Mouse (Mus musculus) heart, embryonic 10.5 days (tissue): ENCODE data around the gene Myo1a. TPM values are rescaled to one million over a fixed set of nuclear protein-coding genes. Genes with fewer than 3 reads are reported as not detected.
A peak's percentile ranks its signal among the peaks of the same experiment; 100 is the strongest.
"Not testable (repeated sequence)": the region's sequence is repeated elsewhere in the genome, so short reads cannot be mapped to it uniquely, and the experiment has no call there.

Source experiments
- DNase-seq: peaks from one replicate; pipeline ENCODE4 v3.0.0-alpha.2; 2017; ENCODE audit warnings: low spot score
- H3K27ac ChIP-seq: fragments of 300-500 bp; sonication (generic); 2 replicates; pipeline ENCODE4 v1.5.1; 2016; ENCODE audit warnings: mild to moderate bottlenecking
- H3K27me3 ChIP-seq: fragments of 300-500 bp; sonication (generic); 2 replicates; pipeline ENCODE4 v1.6.1; 2016; ENCODE audit warnings: mild to moderate bottlenecking; ENCODE audit not compliant: poor library complexity, insufficient read depth, severe bottlenecking
- H3K36me3 ChIP-seq: fragments of 300-500 bp; sonication (generic); 2 replicates; pipeline ENCODE4 v1.6.1; 2016; ENCODE audit warnings: mild to moderate bottlenecking, moderate library complexity
- H3K4me1 ChIP-seq: fragments of 300-500 bp; sonication (generic); 2 replicates; pipeline ENCODE4 v1.6.1; 2016; ENCODE audit warnings: mild to moderate bottlenecking
- H3K4me3 ChIP-seq: fragments of 300-500 bp; sonication (generic); 2 replicates; pipeline ENCODE4 v1.5.1; 2016; ENCODE audit warnings: mild to moderate bottlenecking, moderate library complexity
- H3K9me3 ChIP-seq: fragments of 300-500 bp; sonication (generic); 2 replicates; pipeline ENCODE4 v1.6.1; 2016; ENCODE audit warnings: mild to moderate bottlenecking, moderate library complexity
- WGBS: fragments of 180-500 bp; shearing (Covaris S2); methylation state at CpG from one replicate; pipeline ENCODE4 v1.1.7; 2016; 5-methylcytosine and 5-hydroxymethylcytosine counted together
- polyA plus RNA-seq: library from polyadenylated mRNA; unstranded; fragments of >200 nt; fragmentation: Nextera tagmentation; extraction: Ambion mirVana; gene quantifications from 2 replicates; pipeline ENCODE4 v1.2.1, GENCODE M21; 2016

Myo1a gene
- polyA plus RNA-seq, 1 experiment from 2014 or later: 0.45 TPM

- Histone ChIP-seq H3K36me3 (no peaks in the 10 kb centered on the region), H3K9me3 (no peaks in the 10 kb centered on the region), H3K27ac (no peak within 1 kb of the TSS), H3K4me1 (peaks cover 6% of the 10 kb centered on the region), H3K27me3 (no peaks in the 10 kb centered on the region), H3K4me3 (no peak within 1 kb of the TSS)
- 61% methylated on average over 9 of the region's 9 CpGs for WGBS
- DNase-seq: peak; percentile 66
Measured at GRCm38 (mm10) chr10:127759181-127760110, 54.5 kb downstream of the Myo1a start, which contains the start of the genes Rdh1 and Rdh16f1. Gene Rdh1, plus strand, starts transcription at chr10:127759721. Gene Rdh16f1, plus strand, starts transcription at chr10:127759787.

GRCm38 (mm10) chr10:127762926-127763325 is 58.0 kb downstream of the Myo1a start:
- not testable (repeated sequence) for H3K4me1 ChIP-seq, H3K36me3 ChIP-seq, H3K4me3 ChIP-seq, H3K9me3 ChIP-seq, H3K27me3 ChIP-seq, H3K27ac ChIP-seq
- peak; percentile 56 for DNase-seq
- WGBS: 75% methylated on average over 10 of the region's 10 CpGs

GRCm38 (mm10) chr10:127763914-127764680 is 59.1 kb downstream of the Myo1a start:
- DNase-seq: peak; percentile 54
- H3K27ac ChIP-seq: no peak overlapping the region

GRCm38 (mm10) chr10:127766564-127766963 is 61.6 kb downstream of the Myo1a start:
- 59% methylated on average over 1 of the region's 1 CpGs for WGBS

More at GRCm38 (mm10) chr10:127763914-127764680, 59.1 kb downstream of the Myo1a start:
- Histone ChIP-seq H3K27me3 (no peaks in the 10 kb centered on the region), H3K36me3 (no peaks in the 10 kb centered on the region), H3K4me3 (no peak overlapping the region), H3K9me3 (no peaks in the 10 kb centered on the region), H3K4me1 (no peaks in the 10 kb centered on the region)
- WGBS: 66% methylated on average over 12 of the region's 12 CpGs

More at GRCm38 (mm10) chr10:127766564-127766963, 61.6 kb downstream of the Myo1a start:
- Histone ChIP-seq H3K9me3 (no peaks in the 10 kb centered on the region), H3K4me3 (no peak overlapping the region), H3K27ac (no peak overlapping the region), H3K27me3 (no peaks in the 10 kb centered on the region), H3K4me1 (no peaks in the 10 kb centered on the region), H3K36me3 (no peaks in the 10 kb centered on the region)
- DNase-seq: peak; percentile 72

Other genes starting within 250 kb of the Myo1a start
- 0.22 and 0.84 TPM in 2 replicates for gene Stac3, start 203.5 kb upstream of the Myo1a start, polyA plus RNA-seq
- 7.8 and 9.0 TPM in 2 replicates for gene Ndufa4l2, start 190.2 kb upstream of the Myo1a start, polyA plus RNA-seq
- 101 and 126 TPM in 2 replicates for gene Shmt2, start 182.7 kb upstream of the Myo1a start, polyA plus RNA-seq
- gene Nxph4, start 170.6 kb upstream of the Myo1a start, polyA plus RNA-seq: 0.16 and 0.33 TPM in 2 replicates
- gene Lrp1, start 84.0 kb upstream of the Myo1a start, polyA plus RNA-seq: 37.4 and 51.8 TPM in 2 replicates
- 22.5 and 28.1 TPM in 2 replicates for gene Stat6, start 62.2 kb upstream of the Myo1a start, polyA plus RNA-seq
- 7.7 and 8.8 TPM in 2 replicates for gene Nemp1, start 38.3 kb upstream of the Myo1a start, polyA plus RNA-seq
- 11.4 and 12.6 TPM in 2 replicates for gene Nab2, start 36.6 kb upstream of the Myo1a start, polyA plus RNA-seq
- gene Tac2, start 19.3 kb downstream of the Myo1a start, polyA plus RNA-seq: 8.9 and 24.6 TPM in 2 replicates
- gene Zbtb39, start 34.4 kb downstream of the Myo1a start, polyA plus RNA-seq: 2.4 and 4.9 TPM in 2 replicates
- 15.2 and 22.1 TPM in 2 replicates for gene Gpr182, start 46.6 kb downstream of the Myo1a start, polyA plus RNA-seq
- gene Rdh1, start 54.6 kb downstream of the Myo1a start, polyA plus RNA-seq: 0.06 and 0.13 TPM in 2 replicates
- gene Rdh16f1, start 54.6 kb downstream of the Myo1a start, polyA plus RNA-seq: not detected in 2 replicates
- 0.06 and 0.19 TPM in 2 replicates for gene Rdh9, start 71.2 kb downstream of the Myo1a start, polyA plus RNA-seq
- gene Rdh16, start 96.0 kb downstream of the Myo1a start, polyA plus RNA-seq: not detected in 2 replicates
- not detected in 2 replicates for gene Rdh19, start 144.8 kb downstream of the Myo1a start, polyA plus RNA-seq
- gene Rdh16f2, start 161.3 kb downstream of the Myo1a start, polyA plus RNA-seq: not detected in 2 replicates
- not detected in 2 replicates for gene Rdh7, start 183.6 kb downstream of the Myo1a start, polyA plus RNA-seq
- not detected in 2 replicates for gene Sdr9c7, start 193.3 kb downstream of the Myo1a start, polyA plus RNA-seq